Mouse (Mus musculus) spleen, adult 18-20 months (tissue): ENCODE results near the gene Agmat.
A peak's percentile ranks its signal among the peaks of the same experiment; 100 is the strongest.

Experiments
- DNase-seq, 2 experiments: peaks; one replicate each; pipeline ENCODE4 v3.0.0; 2022; ENCODE audit warnings: mixed read lengths in 2 of 2

Agmat gene

GRCm38 (mm10) chr4:141781201-141781985, 34.9 kb downstream of the Agmat start:
- no peak for DNase-seq

GRCm38 (mm10) chr4:141784835-141785234, 38.4 kb downstream of the Agmat start:
- no peak for DNase-seq

- no peak for DNase-seq
Measured at GRCm38 (mm10) chr4:141786141-141786540, 39.7 kb downstream of the Agmat start.

GRCm38 (mm10) chr4:141787046-141787445, 40.6 kb downstream of the Agmat start:
- no peak for DNase-seq

- DNase-seq, result no peak
Measured at GRCm38 (mm10) chr4:141787462-141787861, 41.0 kb downstream of the Agmat start.

GRCm38 (mm10) chr4:141789564-141790218, 43.2 kb downstream of the Agmat start:
- DNase-seq, result no peak

GRCm38 (mm10) chr4:141790524-141790990, 44.1 kb downstream of the Agmat start, which contains the start of gene Dnajc16:
Gene Dnajc16 (minus strand): TSS chr4:141790931.
- peak; percentile 92 for DNase-seq

GRCm38 (mm10) chr4:141791486-141791885, 45.0 kb downstream of the Agmat start:
- no peak for DNase-seq

- no peak for DNase-seq
Measured at GRCm38 (mm10) chr4:141791951-141792350, 45.5 kb downstream of the Agmat start.

GRCm38 (mm10) chr4:141792554-141793281, 46.2 kb downstream of the Agmat start:
- DNase-seq, result no peak

GRCm38 (mm10) chr4:141793282-141794151, 47.0 kb downstream of the Agmat start, which contains the start of gene Casp9:
Gene Casp9 (plus strand): TSS chr4:141793612.
- peak; percentile 98 to 99 for DNase-seq

- no peak for DNase-seq
Measured at GRCm38 (mm10) chr4:141794152-141794535, 47.7 kb downstream of the Agmat start.

- no peak for DNase-seq
Measured at GRCm38 (mm10) chr4:141796356-141796755, 49.9 kb downstream of the Agmat start.

GRCm38 (mm10) chr4:141796954-141797353, 50.5 kb downstream of the Agmat start:
- DNase-seq, result no peak

GRCm38 (mm10) chr4:141797545-141797944, 51.1 kb downstream of the Agmat start:
- no peak for DNase-seq

- DNase-seq, result peak in 1 of 2 experiments; percentile 30
Measured at GRCm38 (mm10) chr4:141804105-141804504, 57.6 kb downstream of the Agmat start.

- no peak for DNase-seq
Measured at GRCm38 (mm10) chr4:141805886-141806285, 59.4 kb downstream of the Agmat start.
